Mouse (Mus musculus) embryonic facial prominence, embryonic 12.5 days (tissue): ENCODE results near the gene Rps6ka5. TPM values are rescaled to one million over a fixed set of nuclear protein-coding genes. Genes with fewer than 3 reads are reported as not detected.

Source experiments
- ATAC-seq: fragments of 200-750 bp; cut with Nextera tagmentation; 2 replicates; pipeline ENCODE4 v1.8.0; 2017; ENCODE audit not compliant: insufficient number of reproducible peaks, insufficient read depth, low FRiP score, low TSS enrichment
- H3K27ac ChIP-seq: fragments of 300-500 bp; sonication (generic); 2 replicates; pipeline ENCODE4 v1.5.1; 2016; ENCODE audit warnings: mild to moderate bottlenecking
- H3K27me3 ChIP-seq: fragments of 300-500 bp; sonication (generic); 2 replicates; pipeline ENCODE4 v1.6.1; 2016; ENCODE audit warnings: mild to moderate bottlenecking, moderate library complexity
- H3K36me3 ChIP-seq: fragments of 300-500 bp; sonication (generic); 2 replicates; pipeline ENCODE4 v1.6.1; 2016; ENCODE audit warnings: mild to moderate bottlenecking
- H3K4me1 ChIP-seq: fragments of 300-500 bp; sonication (generic); 2 replicates; pipeline ENCODE4 v1.6.1; 2016
- H3K4me2 ChIP-seq: fragments of 300-500 bp; sonication (generic); replicated peaks from 2 replicates; pipeline ENCODE4 v1.6.1; 2016; ENCODE audit warnings: mild to moderate bottlenecking, moderate library complexity
- H3K4me3 ChIP-seq: fragments of 300-500 bp; sonication (generic); 2 replicates; pipeline ENCODE4 v1.5.1; 2016; ENCODE audit warnings: mild to moderate bottlenecking
- H3K9ac ChIP-seq: fragments of 300-500 bp; sonication (generic); 2 replicates; pipeline ENCODE4 v1.6.1; 2016; ENCODE audit warnings: mild to moderate bottlenecking, moderate library complexity
- H3K9me3 ChIP-seq: fragments of 300-500 bp; sonication (generic); 2 replicates; pipeline ENCODE4 v1.6.1; 2016; ENCODE audit warnings: mild to moderate bottlenecking, moderate library complexity
- WGBS: fragments of 180-500 bp; shearing (Covaris S2); methylation state at CpG from one replicate; pipeline ENCODE4 v1.1.7; 2016; 5-methylcytosine and 5-hydroxymethylcytosine counted together
- polyA plus RNA-seq: library from polyadenylated mRNA; unstranded; fragments of >200 nt; fragmentation: Nextera tagmentation; extraction: Ambion mirVana; gene quantifications from 2 replicates; pipeline ENCODE4 v1.2.1, GENCODE M21; 2016

Rps6ka5 gene
- polyA plus RNA-seq, 1 experiment from 2014 or later: 7.2 TPM

GRCm38 (mm10) chr12:100639680-100640079, 87.1 kb downstream of the Rps6ka5 start:
- ATAC-seq: no peak
- Histone ChIP-seq H3K27ac (0 out of 2 replicates have a peak overlapping the region, but pooled peaks have one; percentile 1), H3K36me3 (no peaks in the 10 kb centered on the region), H3K27me3 (no peaks in the 10 kb centered on the region), H3K9ac (no peak overlapping the region), H3K4me1 (peaks cover 10% of the 10 kb centered on the region), H3K4me2 (no peak overlapping the region), H3K4me3 (no peak overlapping the region), H3K9me3 (no peaks in the 10 kb centered on the region)
- WGBS: 25% methylated on average over 7 of the region's 7 CpGs

DNA sequence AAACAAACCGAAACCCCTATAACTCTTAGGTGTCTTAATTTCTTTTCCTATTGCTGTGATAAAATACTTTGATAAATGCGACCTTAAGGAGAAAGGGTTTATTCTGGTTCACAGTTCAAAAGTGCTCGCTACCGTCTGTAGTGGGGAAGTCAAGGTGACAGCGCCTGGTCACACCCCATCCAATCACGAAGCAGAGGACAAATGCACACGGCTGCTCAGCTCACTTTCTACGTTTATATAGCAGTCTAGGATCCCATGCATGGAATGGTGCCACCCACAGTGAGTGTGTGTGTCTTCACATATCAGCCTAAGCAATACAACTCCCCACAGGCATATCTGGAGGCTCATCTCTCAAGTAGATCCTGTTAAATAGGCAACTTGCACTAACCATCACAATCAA, 88.9 kb downstream of the Rps6ka5 start:
- Histone ChIP-seq H3K4me3 (no peak overlapping the region), H3K36me3 (no peaks in the 10 kb centered on the region), H3K27ac (no peak overlapping the region), H3K4me1 (peaks cover 10% of the 10 kb centered on the region), H3K9me3 (no peaks in the 10 kb centered on the region), H3K27me3 (no peaks in the 10 kb centered on the region), H3K9ac (no peak overlapping the region), H3K4me2 (no peak overlapping the region)
- WGBS: 88% methylated on average over 8 of the region's 8 CpGs
- ATAC-seq: no peak

GRCm38 (mm10) chr12:100636733-100637132, 90.0 kb downstream of the Rps6ka5 start:
- ATAC-seq: no peak
- Histone ChIP-seq H3K27me3 (no peaks in the 10 kb centered on the region), H3K36me3 (no peaks in the 10 kb centered on the region), H3K4me1 (peaks cover 10% of the 10 kb centered on the region), H3K4me3 (no peak overlapping the region), H3K4me2 (no peak overlapping the region), H3K27ac (no peak overlapping the region), H3K9ac (no peak overlapping the region), H3K9me3 (no peaks in the 10 kb centered on the region)
- WGBS: 47% methylated on average over 3 of the region's 3 CpGs

DNA sequence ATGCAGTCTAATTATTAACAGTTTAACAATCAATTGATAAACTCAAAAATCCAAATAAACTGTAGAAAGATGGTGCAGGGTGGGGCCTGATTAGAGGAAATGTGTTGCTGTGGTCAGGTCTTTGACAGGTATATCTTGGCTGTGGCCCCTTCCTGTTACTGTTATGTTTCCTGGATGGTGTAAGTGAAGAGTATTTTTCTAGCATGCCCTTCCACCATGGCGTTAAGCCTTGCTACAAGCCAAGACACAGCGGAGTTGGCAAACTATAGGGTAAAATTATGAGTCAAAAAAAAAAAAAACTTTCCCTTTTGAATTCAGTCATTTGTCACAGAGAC, 90.5 kb downstream of the Rps6ka5 start:
- Histone ChIP-seq H3K27me3 (no peaks in the 10 kb centered on the region), H3K27ac (no peak overlapping the region), H3K9ac (no peak overlapping the region), H3K36me3 (no peaks in the 10 kb centered on the region), H3K4me2 (no peak overlapping the region), H3K9me3 (no peaks in the 10 kb centered on the region), H3K4me1 (peaks cover 10% of the 10 kb centered on the region), H3K4me3 (no peak overlapping the region)
- no peak for ATAC-seq
- WGBS: 84% methylated on average over 2 of the region's 2 CpGs

GRCm38 (mm10) chr12:100635601-100636298, 91.0 kb downstream of the Rps6ka5 start:
- Histone ChIP-seq H3K4me3 (no peak overlapping the region), H3K36me3 (no peaks in the 10 kb centered on the region), H3K4me2 (no peak overlapping the region), H3K9ac (no peak overlapping the region), H3K27me3 (no peaks in the 10 kb centered on the region), H3K4me1 (peaks cover 8% of the 10 kb centered on the region), H3K27ac (no peak overlapping the region), H3K9me3 (no peaks in the 10 kb centered on the region)
- no peak for ATAC-seq
- WGBS: 87% methylated on average over 6 of the region's 6 CpGs

- Histone ChIP-seq H3K9ac (no peak overlapping the region), H3K9me3 (no peaks in the 10 kb centered on the region), H3K4me2 (no peak overlapping the region), H3K4me3 (no peak overlapping the region), H3K4me1 (no peaks in the 10 kb centered on the region), H3K27ac (no peak overlapping the region), H3K27me3 (no peaks in the 10 kb centered on the region), H3K36me3 (no peaks in the 10 kb centered on the region)
- no peak for ATAC-seq
- WGBS: 89% methylated on average over 3 of the region's 3 CpGs
Observed at GRCm38 (mm10) chr12:100633231-100633630, 93.6 kb downstream of the Rps6ka5 start.

DNA sequence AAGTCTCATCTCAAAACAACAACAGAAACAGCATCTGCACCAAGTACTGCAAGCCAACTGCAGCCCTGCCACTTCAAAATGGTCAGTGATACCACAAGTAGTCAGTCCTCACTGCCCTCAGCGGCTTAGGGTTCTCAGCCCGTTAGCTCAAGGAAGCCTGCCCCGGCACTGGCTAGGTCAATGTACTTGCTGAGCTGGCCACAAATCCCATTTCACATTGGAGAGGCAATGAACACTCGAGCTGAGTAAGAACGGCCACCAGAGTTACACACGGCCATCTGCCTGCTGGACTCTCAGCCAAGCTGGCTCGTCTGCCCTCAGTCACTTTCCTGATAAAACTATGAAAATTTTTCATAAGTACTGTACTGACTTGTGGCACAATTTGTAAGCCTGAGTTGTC, 95.5 kb downstream of the Rps6ka5 start:
- no peak overlapping the region for H3K27ac ChIP-seq
- H3K36me3 ChIP-seq: no peaks in the 10 kb centered on the region
- no peak overlapping the region for H3K4me2 ChIP-seq
- H3K9ac ChIP-seq: no peak overlapping the region
- no peaks in the 10 kb centered on the region for H3K9me3 ChIP-seq
- WGBS: 88% methylated on average over 7 of the region's 7 CpGs
- ATAC-seq: no peak
- peaks cover 6% of the 10 kb centered on the region; the same call in 1 of the 2 replicates for H3K4me1 ChIP-seq
- no peaks in the 10 kb centered on the region for H3K27me3 ChIP-seq
- H3K4me3 ChIP-seq: no peak overlapping the region

DNA sequence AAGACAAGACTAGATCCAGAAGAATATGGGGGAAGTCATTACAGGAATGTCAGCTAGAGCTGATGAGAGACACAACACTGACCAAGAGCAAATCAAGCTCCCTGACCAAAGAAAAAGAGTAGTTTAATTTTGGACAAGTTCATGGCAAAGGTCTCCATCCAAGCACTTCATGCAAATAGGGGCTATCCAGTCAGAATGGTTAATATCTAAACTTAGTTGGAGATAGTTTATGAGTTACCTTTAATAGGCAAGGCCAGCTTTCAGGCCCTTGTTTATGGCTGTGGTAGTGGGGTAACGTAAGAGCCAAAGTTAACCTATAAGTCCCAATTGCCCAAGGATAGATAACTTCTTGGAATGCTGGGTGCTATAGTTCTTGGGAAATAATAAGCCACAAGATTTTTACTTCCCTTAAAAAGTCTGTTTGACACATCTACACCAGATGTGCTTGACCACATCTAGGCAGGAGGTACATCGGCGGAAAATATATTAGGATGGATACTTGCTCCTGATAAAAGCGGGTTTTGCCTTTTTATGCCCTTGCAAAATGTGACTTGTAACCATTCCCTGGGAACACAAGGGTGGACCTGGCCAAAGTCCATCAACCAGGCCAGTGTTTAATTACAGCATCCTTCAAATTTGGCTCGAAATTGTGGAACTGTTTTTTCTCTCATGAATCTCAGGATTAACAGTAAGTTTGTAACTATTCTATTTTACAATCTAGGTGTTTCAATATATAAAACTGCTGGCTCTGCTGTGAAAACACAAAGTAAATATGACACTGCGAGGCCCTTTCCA, 97.5 kb downstream of the Rps6ka5 start:
- H3K4me1 ChIP-seq: peaks cover 6% of the 10 kb centered on the region; the same call in 1 of the 2 replicates
- no peaks in the 10 kb centered on the region for H3K36me3 ChIP-seq
- no peak for ATAC-seq
- H3K27me3 ChIP-seq: no peaks in the 10 kb centered on the region
- WGBS: 91% methylated on average over 6 of the region's 6 CpGs
- H3K9me3 ChIP-seq: no peaks in the 10 kb centered on the region
- no peak overlapping the region for H3K4me3 ChIP-seq
- H3K4me2 ChIP-seq: no peak overlapping the region
- no peak overlapping the region for H3K9ac ChIP-seq
- no peak overlapping the region for H3K27ac ChIP-seq

DNA sequence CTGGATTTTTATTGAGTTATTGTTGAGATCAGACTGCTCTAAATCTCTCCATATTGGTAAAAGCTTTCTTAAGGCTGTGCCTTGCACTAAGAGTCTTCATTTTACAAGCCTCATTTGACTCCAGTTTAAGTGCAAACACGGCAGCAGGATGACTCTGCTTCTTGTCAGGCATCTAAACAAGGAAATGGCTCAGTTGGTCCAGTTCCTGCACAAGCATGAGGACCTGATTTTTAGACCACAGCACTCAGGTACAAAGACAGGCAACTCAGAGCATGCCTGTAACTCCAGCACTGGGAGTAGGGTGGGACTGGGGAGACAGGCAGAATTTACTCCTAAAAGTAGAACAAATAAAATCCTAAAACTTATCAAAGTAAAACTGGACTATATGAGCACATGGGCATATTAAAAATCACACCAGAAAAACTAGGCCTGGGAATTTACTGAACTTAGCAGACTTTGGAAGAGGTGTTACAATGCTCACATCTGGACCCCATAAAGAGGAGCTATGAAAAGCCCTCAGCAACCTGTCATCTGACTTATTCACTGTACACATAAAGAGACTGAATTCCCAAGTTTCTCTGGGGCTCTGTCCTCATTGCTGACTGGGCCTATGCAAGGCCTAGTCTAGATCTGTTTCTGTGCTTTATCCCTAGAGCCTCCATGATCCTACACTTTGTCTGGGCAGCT, 99.6 kb downstream of the Rps6ka5 start:
- H3K36me3 ChIP-seq: no peaks in the 10 kb centered on the region
- WGBS: 38% methylated on average over 1 of the region's 1 CpGs
- H3K4me1 ChIP-seq: peaks cover 6% of the 10 kb centered on the region; the same call in 1 of the 2 replicates
- 0 out of 2 replicates have a peak overlapping the region, but pooled peaks have one; percentile 23 for H3K27ac ChIP-seq
- H3K9me3 ChIP-seq: no peaks in the 10 kb centered on the region
- no peaks in the 10 kb centered on the region for H3K27me3 ChIP-seq
- no peak overlapping the region for H3K4me3 ChIP-seq
- no peak overlapping the region for H3K9ac ChIP-seq
- no peak for ATAC-seq
- no peak overlapping the region for H3K4me2 ChIP-seq

- Histone ChIP-seq H3K4me2 (no peak overlapping the region), H3K4me1 (peaks cover 6% of the 10 kb centered on the region; the same call in 1 of the 2 replicates), H3K27ac (no peak overlapping the region), H3K4me3 (no peak overlapping the region), H3K9ac (no peak overlapping the region), H3K36me3 (no peaks in the 10 kb centered on the region), H3K27me3 (no peaks in the 10 kb centered on the region), H3K9me3 (no peaks in the 10 kb centered on the region)
- ATAC-seq: no peak
- 79% methylated on average over 4 of the region's 4 CpGs for WGBS
Observed at GRCm38 (mm10) chr12:100626273-100626990, 100.4 kb downstream of the Rps6ka5 start.

DNA sequence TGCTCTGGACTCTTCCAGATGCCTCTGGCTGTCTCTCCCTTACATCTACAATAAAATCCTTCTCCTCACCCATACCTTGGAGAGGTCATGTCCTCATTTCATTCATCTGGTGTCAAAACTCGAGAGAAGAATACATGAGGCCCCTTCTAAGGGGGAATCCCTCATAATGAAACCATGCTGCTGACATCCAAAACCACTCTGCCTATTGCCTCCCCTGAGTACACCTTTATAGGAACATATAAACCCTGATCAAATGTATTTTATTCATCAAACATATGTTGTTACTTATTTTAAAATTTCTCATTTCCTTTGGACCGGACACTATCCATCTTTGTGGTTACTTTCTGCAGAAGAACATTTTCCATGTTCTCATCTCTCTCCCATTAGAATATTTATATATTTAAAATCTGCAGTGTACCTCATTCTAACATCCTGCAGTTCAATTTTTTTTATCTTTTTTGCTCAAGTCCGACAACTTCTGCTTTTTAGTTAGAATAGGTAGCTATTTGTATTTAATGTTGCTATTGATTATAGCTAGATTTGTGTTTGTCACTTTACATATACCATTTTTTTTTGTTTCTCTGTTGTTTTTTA, 101.8 kb downstream of the Rps6ka5 start:
- no peak for ATAC-seq
- Histone ChIP-seq H3K27me3 (no peaks in the 10 kb centered on the region), H3K36me3 (no peaks in the 10 kb centered on the region), H3K9ac (no peak overlapping the region), H3K9me3 (no peaks in the 10 kb centered on the region), H3K27ac (no peak overlapping the region), H3K4me3 (no peak overlapping the region), H3K4me2 (no peak overlapping the region), H3K4me1 (peaks cover 6% of the 10 kb centered on the region; the same call in 1 of the 2 replicates)
- WGBS: 66% methylated on average over 3 of the region's 3 CpGs
